Mouse (Mus musculus) lung, embryonic 15.5 days (tissue): ENCODE measurements around the gene Ier2. TPM values are rescaled to one million over a fixed set of nuclear protein-coding genes. Genes with fewer than 3 reads are reported as not detected.

Experiments used
- polyA plus RNA-seq: library from polyadenylated mRNA; unstranded; fragments of >200 nt; fragmentation: Nextera tagmentation; extraction: Ambion mirVana; gene quantifications from 2 replicates; pipeline ENCODE4 v1.2.1, GENCODE M21; 2015

Gene Ier2
- polyA plus RNA-seq, 1 experiment from 2014 or later, result 92.0 TPM

Other genes with a start within 250 kb of the Ier2 start
- 57.5 and 58.4 TPM in 2 replicates for gene Trmt1, start 23.5 kb upstream of the Ier2 start, polyA plus RNA-seq
- gene Nacc1, start 25.0 kb upstream of the Ier2 start, polyA plus RNA-seq, result 20.2 and 21.6 TPM in 2 replicates
- gene Lyl1, start 38.6 kb upstream of the Ier2 start, polyA plus RNA-seq, result 11.9 and 12.1 TPM in 2 replicates
- 3.4 and 4.4 TPM in 2 replicates for gene G430095P16Rik, start 60.2 kb upstream of the Ier2 start, polyA plus RNA-seq
- gene Nfix, start 137.5 kb upstream of the Ier2 start, polyA plus RNA-seq, result 39.2 and 42.7 TPM in 2 replicates
- 6.0 and 6.3 TPM in 2 replicates for gene Dand5, start 160.0 kb upstream of the Ier2 start, polyA plus RNA-seq
- gene Gadd45gip1, start 168.7 kb upstream of the Ier2 start, polyA plus RNA-seq, result 43.4 and 47.0 TPM in 2 replicates
- gene Rad23a, start 177.8 kb upstream of the Ier2 start, polyA plus RNA-seq, result 112 and 127 TPM in 2 replicates
- gene Calr, start 184.1 kb upstream of the Ier2 start, polyA plus RNA-seq, result 1,037 and 1,080 TPM in 2 replicates
- gene Farsa, start 194.1 kb upstream of the Ier2 start, polyA plus RNA-seq, result 96.9 and 98.9 TPM in 2 replicates
- gene Syce2, start 209.3 kb upstream of the Ier2 start, polyA plus RNA-seq, result 69.6 and 72.1 TPM in 2 replicates
- gene Gcdh, start 231.1 kb upstream of the Ier2 start, polyA plus RNA-seq, result 34.9 and 35.7 TPM in 2 replicates
- 1.6 and 3.1 TPM in 2 replicates for gene Klf1, start 239.1 kb upstream of the Ier2 start, polyA plus RNA-seq
- gene Dnase2a, start 245.7 kb upstream of the Ier2 start, polyA plus RNA-seq, result 14.8 and 15.4 TPM in 2 replicates